Mouse (Mus musculus) heart, embryonic 13.5 days (tissue): ENCODE results near the gene Vmn1r210. TPM values are rescaled to one million over a fixed set of nuclear protein-coding genes. Genes with fewer than 3 reads are reported as not detected.

Experiments used
- polyA plus RNA-seq: library from polyadenylated mRNA; unstranded; fragments of >200 nt; fragmentation: Nextera tagmentation; extraction: Ambion mirVana; gene quantifications from 2 replicates; pipeline ENCODE4 v1.2.1, GENCODE M21; 2015

Gene Vmn1r210
- polyA plus RNA-seq, 1 experiment from 2014 or later: not detected

Other genes with a start within 250 kb of the Vmn1r210 start
- gene Vmn1r205, start 238.3 kb downstream of the Vmn1r210 start, polyA plus RNA-seq: not detected in 2 replicates
- gene Vmn1r206, start 207.1 kb downstream of the Vmn1r210 start, polyA plus RNA-seq: not detected in 2 replicates
- not detected in 2 replicates for gene Vmn1r207-ps, start 101.7 kb downstream of the Vmn1r210 start, polyA plus RNA-seq
- not detected in 2 replicates for gene Vmn1r208, start 53.9 kb downstream of the Vmn1r210 start, polyA plus RNA-seq
- gene Vmn1r209, start 21.7 kb downstream of the Vmn1r210 start, polyA plus RNA-seq: not detected in 2 replicates
- gene Vmn1r211, start 26.2 kb upstream of the Vmn1r210 start, polyA plus RNA-seq: not detected in 2 replicates
- gene Vmn1r212, start 52.9 kb upstream of the Vmn1r210 start, polyA plus RNA-seq: not detected in 2 replicates
- gene Vmn1r213, start 176.3 kb upstream of the Vmn1r210 start, polyA plus RNA-seq: not detected in 2 replicates
- not detected in 2 replicates for gene Vmn1r214, start 199.1 kb upstream of the Vmn1r210 start, polyA plus RNA-seq
- gene Vmn1r215, start 236.7 kb upstream of the Vmn1r210 start, polyA plus RNA-seq: not detected in 2 replicates